Mouse (Mus musculus) kidney, postnatal 10 days (tissue): ENCODE data around the gene Nup54.

Experiments
- DNase-seq: peaks from one replicate; pipeline ENCODE4 v3.0.0; 2021; ENCODE audit warnings: mixed read lengths

Gene Nup54

DNA sequence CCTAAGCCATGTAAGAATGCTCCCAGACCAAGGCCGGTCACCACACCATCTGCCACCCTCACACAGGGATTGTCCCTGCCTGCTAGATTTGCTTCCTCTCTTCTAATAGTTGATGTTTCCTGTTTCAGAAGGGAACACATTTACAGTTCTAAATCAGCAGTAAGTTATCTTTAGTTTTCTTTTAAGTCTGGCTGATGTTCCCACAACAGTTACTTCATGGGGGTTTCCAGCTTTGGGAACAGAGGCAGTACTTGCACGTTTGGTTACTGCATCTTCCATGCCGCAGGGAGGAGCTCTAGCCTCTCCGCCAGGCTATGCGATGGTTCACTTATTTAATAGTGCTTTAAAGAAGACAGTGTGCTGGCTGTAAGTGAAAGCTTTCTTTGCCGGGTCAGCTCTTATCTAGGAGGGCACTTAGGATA lies 60.3 kb downstream of the Nup54 start:
- DNase-seq: peak; percentile 75

DNA sequence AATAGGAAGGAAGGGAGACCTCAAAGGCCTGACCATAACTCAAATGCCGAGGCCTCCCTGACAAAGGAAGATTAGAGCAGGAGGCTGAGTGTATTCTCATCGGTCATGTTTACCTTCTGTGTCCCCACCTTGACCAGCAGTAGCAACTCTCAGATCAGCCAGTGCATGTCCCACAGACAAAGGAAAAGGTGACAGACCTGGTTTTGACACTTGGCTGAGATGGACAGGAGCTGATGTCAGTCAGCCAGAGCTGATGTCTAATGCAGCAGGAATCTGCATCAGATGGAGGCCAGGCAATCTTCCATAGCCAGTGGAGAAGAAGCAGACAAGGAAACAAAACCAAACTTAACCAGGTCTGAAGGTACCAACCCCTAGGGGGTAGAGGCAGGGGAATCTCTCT lies 62.4 kb downstream of the Nup54 start:
- DNase-seq: no peak

DNA sequence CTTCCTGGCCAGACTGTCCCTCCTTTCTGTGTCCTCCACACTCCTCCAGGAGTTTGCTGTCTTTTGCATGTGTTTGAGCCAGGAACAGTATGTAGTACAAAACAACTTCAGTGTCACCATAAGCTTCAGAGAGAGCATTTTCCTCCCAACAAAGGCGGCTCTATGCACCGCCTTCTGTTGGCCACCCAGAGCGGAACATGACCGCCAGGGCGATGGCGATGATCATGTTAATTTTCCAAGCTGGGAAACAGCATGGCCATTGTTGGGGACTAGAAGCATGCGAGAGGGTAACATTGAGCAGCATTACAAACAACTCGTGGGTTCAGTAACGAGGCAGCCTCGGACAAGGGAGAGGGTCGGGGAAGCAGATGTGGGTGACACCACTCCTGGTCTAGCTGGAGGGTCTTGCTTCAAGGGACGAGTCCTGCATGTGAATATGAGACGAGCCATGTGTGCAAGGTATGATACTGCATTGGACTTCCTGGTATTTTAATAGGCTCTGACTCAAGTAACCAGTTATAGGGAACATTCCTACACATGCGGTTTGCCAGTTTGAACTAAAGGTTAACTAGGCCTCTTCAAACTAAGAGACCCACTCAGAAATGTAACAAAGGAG lies 63.5 kb downstream of the Nup54 start:
- DNase-seq: no peak

DNA sequence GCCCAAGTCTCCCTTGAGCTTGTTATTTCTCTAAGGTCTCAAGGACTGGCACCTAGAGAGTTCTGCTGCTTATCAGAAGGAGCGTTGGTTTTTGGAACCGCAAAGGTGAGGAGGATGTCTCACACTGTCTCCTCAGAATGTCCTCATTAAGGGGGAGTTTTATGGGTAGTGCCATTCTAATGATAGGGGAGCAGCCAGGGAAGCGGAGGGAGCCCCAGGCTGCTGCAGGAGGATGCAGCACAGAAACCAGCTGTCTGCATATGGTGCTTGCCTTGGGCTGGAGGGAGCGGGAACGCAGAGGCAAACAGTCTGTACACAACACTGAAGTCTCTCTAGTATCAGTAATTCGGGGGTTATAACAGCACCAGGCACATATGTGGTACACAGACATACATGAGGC lies 64.1 kb downstream of the Nup54 start:
- DNase-seq: no peak

DNA sequence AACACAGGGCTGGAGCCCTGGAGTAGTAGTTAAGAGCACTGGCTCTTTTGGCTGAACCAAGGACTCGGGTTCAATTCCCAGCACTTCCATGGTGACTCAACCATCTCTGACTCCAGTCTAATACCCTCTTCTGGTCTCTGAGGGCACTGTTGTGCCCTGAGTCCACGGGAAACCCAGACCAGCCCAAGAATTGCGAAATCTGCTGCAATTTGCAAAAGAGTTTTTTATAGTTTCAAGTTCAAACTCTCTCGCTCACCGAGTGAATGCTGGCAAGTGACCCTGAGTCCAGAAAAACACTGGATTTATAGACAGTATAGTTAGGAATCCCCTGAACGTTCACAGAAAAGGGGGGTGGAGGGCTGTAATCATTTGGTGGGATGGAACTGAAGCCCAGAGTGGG lies 64.6 kb downstream of the Nup54 start:
- no peak for DNase-seq

DNA sequence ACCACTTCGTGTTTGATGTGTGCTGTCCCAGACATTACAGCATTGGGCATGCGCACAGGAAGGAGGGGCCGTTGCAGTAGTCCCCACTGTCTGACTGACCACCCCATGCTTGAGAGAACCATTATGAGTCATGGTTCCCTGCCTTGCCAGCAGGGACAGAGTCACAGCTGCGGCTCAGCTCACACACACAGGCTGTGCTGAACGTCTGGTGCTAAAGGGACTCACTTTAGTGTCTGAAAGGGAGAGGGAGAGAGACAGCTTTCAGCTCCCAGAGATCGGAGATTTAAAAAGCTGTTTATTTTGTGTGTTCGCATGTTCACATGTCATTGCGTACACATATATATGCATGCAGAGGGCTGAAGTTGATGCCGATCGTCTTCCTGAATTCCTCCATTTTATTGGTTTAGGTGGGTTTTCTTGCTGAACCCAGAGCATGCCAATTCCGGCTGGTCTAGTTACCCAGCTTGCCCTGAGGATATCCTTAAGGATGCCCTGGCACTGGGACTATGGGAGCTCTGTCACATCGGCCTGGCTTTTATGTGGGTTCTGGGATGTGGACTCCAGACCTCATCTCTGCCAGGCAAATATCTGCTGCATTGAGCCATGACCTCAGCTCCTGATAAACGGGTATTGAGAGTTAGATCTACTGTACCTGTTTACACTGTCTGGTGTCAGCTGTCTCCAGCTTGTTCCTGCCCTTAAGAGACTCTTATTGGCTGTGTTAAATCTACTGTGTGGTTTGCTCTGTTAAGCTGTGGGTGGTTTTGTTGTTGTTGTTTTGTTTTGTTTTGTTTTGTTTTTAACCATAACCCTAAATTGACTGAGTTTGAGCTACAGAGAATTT lies 65.6 kb downstream of the Nup54 start:
- DNase-seq: peak; percentile 75

DNA sequence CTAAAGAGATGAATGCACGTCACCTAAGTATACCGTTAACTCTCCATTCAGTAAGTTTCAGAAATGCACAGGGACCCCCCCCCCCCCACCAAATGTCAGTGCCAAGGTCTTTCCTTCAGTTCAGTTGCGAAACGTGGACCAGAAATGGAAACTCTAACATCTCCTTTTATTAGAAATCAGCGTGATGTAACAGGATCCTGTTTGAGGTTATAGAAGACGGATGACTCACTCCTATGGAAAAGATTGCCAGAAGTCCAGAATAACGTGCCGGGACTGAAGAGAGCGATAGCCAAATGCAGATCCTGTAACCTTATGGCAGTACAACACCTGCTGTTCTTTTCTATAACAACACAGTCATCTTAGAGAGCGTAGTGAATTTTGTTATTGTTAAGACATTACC lies 66.6 kb downstream of the Nup54 start:
- no peak for DNase-seq

DNA sequence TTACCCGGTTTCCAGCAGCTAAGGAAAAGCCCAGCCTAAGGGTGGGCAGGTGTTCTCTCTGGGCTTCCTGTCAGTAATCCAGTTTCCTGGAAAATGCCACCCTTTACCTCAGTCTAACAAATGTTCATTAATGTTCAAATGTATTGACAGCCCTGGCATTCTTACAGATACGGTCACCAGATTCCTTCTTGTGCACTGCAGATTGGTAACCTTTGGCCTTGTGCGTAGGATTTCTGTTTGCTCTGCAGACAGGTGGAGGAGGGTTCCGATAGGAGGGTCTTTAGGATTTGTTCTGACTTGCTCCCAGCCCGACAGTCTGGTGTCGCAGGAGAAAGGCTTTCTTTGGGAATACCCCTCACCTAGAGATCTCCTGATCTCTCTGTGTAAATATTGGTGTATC lies 68.5 kb downstream of the Nup54 start:
- no peak for DNase-seq
